Mouse (Mus musculus) heart, embryonic 14.5 days (tissue): Measurements from ENCODE around the gene Lamtor2. TPM values are rescaled to one million over a fixed set of nuclear protein-coding genes. Genes with fewer than 3 reads are reported as not detected.
A peak's percentile ranks its signal among the peaks of the same experiment; 100 is the strongest.

ENCODE experiments used
- ATAC-seq: fragments of 200-750 bp; cut with Nextera tagmentation; 2 replicates; pipeline ENCODE4 v1.8.0; 2017; ENCODE audit warnings: low read depth, moderate TSS enrichment; ENCODE audit not compliant: insufficient number of reproducible peaks, insufficient read depth, low FRiP score
- H3K27ac ChIP-seq, 2 experiments: fragments of 200-500 bp in 1 of 2; fragments of 300-500 bp in 1 of 2; sonication (generic) in 1 of 2; replicated peaks in 1 of 2; 2 replicates each; pipeline ENCODE4 v1.5.1; 2012 to 2014; ENCODE audit warnings: low read depth in 2 of 2, low read length in 2 of 2, control low read depth in 1 of 2, mild to moderate bottlenecking in 1 of 2, mixed read lengths in 1 of 2; ENCODE audit not compliant: control insufficient read depth in 1 of 2, insufficient read depth in 1 of 2
- H3K27me3 ChIP-seq: fragments of 300-500 bp; sonication (generic); 2 replicates; pipeline ENCODE4 v1.6.1; 2014; ENCODE audit warnings: mild to moderate bottlenecking, low read length, control low read depth; ENCODE audit not compliant: control insufficient read depth, insufficient read depth
- H3K36me3 ChIP-seq: fragments of 300-500 bp; sonication (generic); 2 replicates; pipeline ENCODE4 v1.6.1; 2014; ENCODE audit warnings: mild to moderate bottlenecking, control low read depth, low read length, mixed read lengths; ENCODE audit not compliant: control insufficient read depth, insufficient read depth
- H3K4me1 ChIP-seq, 2 experiments: fragments of 200-500 bp in 1 of 2; fragments of 300-500 bp in 1 of 2; sonication (generic) in 1 of 2; 2 replicates each; pipeline ENCODE4 v1.6.1; 2012 to 2014; ENCODE audit warnings: low read length in 2 of 2, control low read depth in 1 of 2, mixed read lengths in 1 of 2; ENCODE audit not compliant: control insufficient read depth in 2 of 2, insufficient read depth in 2 of 2
- H3K4me2 ChIP-seq: fragments of 300-500 bp; sonication (generic); 2 replicates; pipeline ENCODE4 v1.6.1; 2014; ENCODE audit warnings: mild to moderate bottlenecking, low read length
- H3K4me3 ChIP-seq, 2 experiments: fragments of 200-500 bp in 1 of 2; fragments of 300-500 bp in 1 of 2; sonication (generic) in 1 of 2; 2 replicates each; pipeline ENCODE4 v1.5.1; 2012 to 2014; ENCODE audit warnings: low read length in 2 of 2, mild to moderate bottlenecking in 2 of 2, control low read depth in 1 of 2, low read depth in 1 of 2, moderate library complexity in 1 of 2; ENCODE audit not compliant: control insufficient read depth in 1 of 2, insufficient read depth in 1 of 2
- H3K9ac ChIP-seq: fragments of 300-500 bp; sonication (generic); 2 replicates; pipeline ENCODE4 v1.6.1; 2014; ENCODE audit warnings: mild to moderate bottlenecking, low read length
- H3K9me3 ChIP-seq: fragments of 300-500 bp; sonication (generic); 2 replicates; pipeline ENCODE4 v1.6.1; 2016; ENCODE audit warnings: low read length, control low read depth; ENCODE audit not compliant: control insufficient read depth
- WGBS: fragments of 180-500 bp; shearing (Covaris S2); extraction: QIAGEN DNeasy Blood & Tissue Kit; methylation state at CpG from one replicate; pipeline ENCODE4 v1.1.7; 2014; 5-methylcytosine and 5-hydroxymethylcytosine counted together
- polyA plus RNA-seq: library from polyadenylated mRNA; unstranded; fragments of >200 nt; fragmentation: Nextera tagmentation; extraction: Ambion mirVana; gene quantifications from 2 replicates; pipeline ENCODE4 v1.2.1, GENCODE M21; 2014

Lamtor2 gene
- polyA plus RNA-seq, 1 experiment from 2014 or later: 87.5 TPM

GRCm38 (mm10) chr3:88528646-88529045, 24.2 kb downstream of the Lamtor2 start:
- H3K4me2 ChIP-seq: no peak overlapping the region
- no peaks in the 10 kb centered on the region for H3K27me3 ChIP-seq
- H3K9ac ChIP-seq: no peak overlapping the region

DNA sequence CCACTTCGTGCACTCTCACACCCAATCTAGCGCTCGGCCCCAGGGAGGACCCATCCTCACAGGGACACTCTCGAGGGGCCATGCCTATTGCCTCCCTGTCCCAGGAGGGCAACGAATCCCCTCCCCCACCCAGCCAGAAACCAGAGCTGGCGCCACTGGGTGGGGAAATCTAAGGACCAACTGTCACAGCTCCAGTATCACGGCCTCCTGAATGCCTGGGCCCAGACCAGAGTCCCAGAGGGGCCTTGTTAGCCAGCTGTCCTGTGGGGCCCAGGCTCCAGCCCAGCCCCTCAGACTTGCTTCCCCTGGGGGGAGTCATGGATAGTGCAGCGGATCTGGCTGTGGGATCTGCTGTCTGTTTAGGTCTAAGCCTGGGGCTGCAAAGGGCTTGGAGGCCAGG, 25.3 kb downstream of the Lamtor2 start:
- peaks cover 29 to 42% of the 10 kb centered on the region in 2 experiments for H3K4me1 ChIP-seq
- peak overlapping the region; percentile 23 for H3K4me2 ChIP-seq
- H3K9me3 ChIP-seq: no peaks in the 10 kb centered on the region
- H3K27me3 ChIP-seq: no peaks in the 10 kb centered on the region
- peak overlapping the region; percentile 34; the same call in 1 of the 2 replicates for H3K9ac ChIP-seq
- 30% methylated on average over 8 of the region's 8 CpGs for WGBS
- ATAC-seq: no peak
- peaks cover 4% of the 10 kb centered on the region; the same call in 1 of the 2 replicates for H3K36me3 ChIP-seq
- H3K27ac ChIP-seq: peak overlapping the region in 1 of 2 experiments; percentile 6; a peak in 1 of 4 replicates
- no peak overlapping the region for H3K4me3 ChIP-seq

More at GRCm38 (mm10) chr3:88528646-88529045, 24.2 kb downstream of the Lamtor2 start:
- Histone ChIP-seq H3K4me3 (no peak overlapping the region), H3K4me1 (peaks cover 29 to 43% of the 10 kb centered on the region in 2 experiments), H3K36me3 (peaks cover 4% of the 10 kb centered on the region; the same call in 1 of the 2 replicates), H3K9me3 (no peaks in the 10 kb centered on the region), H3K27ac (no peak overlapping the region)
- WGBS: 82% methylated on average over 11 of the region's 11 CpGs
- ATAC-seq: no peak

- peak overlapping the region; percentile 28 for H3K4me2 ChIP-seq
- H3K27ac ChIP-seq: 0 out of 4 replicates have a peak overlapping the region, but pooled peaks of 1 of the 2 experiments have one; percentile 5
- no peak overlapping the region for H3K4me3 ChIP-seq
- H3K9me3 ChIP-seq: no peaks in the 10 kb centered on the region
- H3K27me3 ChIP-seq: no peaks in the 10 kb centered on the region
- H3K36me3 ChIP-seq: peaks cover 4% of the 10 kb centered on the region; the same call in 1 of the 2 replicates
- H3K4me1 ChIP-seq: peaks cover 29 to 42% of the 10 kb centered on the region in 2 experiments
- peak overlapping the region; percentile 44; the same call in 1 of the 2 replicates for H3K9ac ChIP-seq
- ATAC-seq: peak; percentile 69
- WGBS: 34% methylated on average over 17 of the region's 17 CpGs
These were observed 26.4 kb downstream of the Lamtor2 start for GRCm38 (mm10) chr3:88526157-88527131.

DNA sequence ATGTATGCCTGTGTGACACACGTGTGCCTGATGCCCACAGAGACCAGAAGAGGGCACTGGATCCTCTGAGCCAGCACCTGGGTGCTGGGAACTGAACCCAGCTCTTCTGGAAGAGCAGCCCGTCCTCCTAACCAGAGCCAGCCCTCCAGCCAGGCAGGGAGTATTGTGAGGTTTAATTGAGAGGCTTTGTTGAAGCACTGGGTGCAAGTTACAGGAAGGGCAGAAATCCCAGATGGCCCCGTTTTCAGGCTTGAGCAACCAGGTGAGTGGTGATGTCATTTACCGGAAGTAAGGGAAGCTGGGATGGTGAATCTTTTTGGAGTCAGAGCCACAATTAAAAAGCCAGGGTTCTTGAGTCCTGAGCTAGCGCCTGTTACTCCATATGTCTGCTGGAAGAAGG, 27.9 kb downstream of the Lamtor2 start:
- H3K4me1 ChIP-seq: peaks cover 22 to 35% of the 10 kb centered on the region in 2 experiments
- WGBS: 90% methylated on average over 5 of the region's 5 CpGs
- H3K4me2 ChIP-seq: no peak overlapping the region
- no peak overlapping the region for H3K27ac ChIP-seq
- no peak overlapping the region for H3K4me3 ChIP-seq
- no peaks in the 10 kb centered on the region for H3K27me3 ChIP-seq
- H3K9ac ChIP-seq: no peak overlapping the region
- no peak for ATAC-seq
- peaks cover 4% of the 10 kb centered on the region; the same call in 1 of the 2 replicates for H3K36me3 ChIP-seq
- H3K9me3 ChIP-seq: no peaks in the 10 kb centered on the region

- ATAC-seq: no peak
- H3K27me3 ChIP-seq: no peaks in the 10 kb centered on the region
- H3K4me3 ChIP-seq: no peak overlapping the region
- no peak overlapping the region for H3K4me2 ChIP-seq
- H3K4me1 ChIP-seq: peaks cover 10 to 20% of the 10 kb centered on the region in 2 experiments
- peaks cover 4% of the 10 kb centered on the region; the same call in 1 of the 2 replicates for H3K36me3 ChIP-seq
- H3K9me3 ChIP-seq: no peaks in the 10 kb centered on the region
- no peak overlapping the region for H3K9ac ChIP-seq
- 83% methylated on average over 8 of the region's 8 CpGs for WGBS
- no peak overlapping the region for H3K27ac ChIP-seq
These were observed 29.8 kb downstream of the Lamtor2 start for GRCm38 (mm10) chr3:88523027-88523426.

GRCm38 (mm10) chr3:88521803-88522331, 31.0 kb downstream of the Lamtor2 start:
- H3K9ac ChIP-seq: no peak overlapping the region
- no peak overlapping the region for H3K27ac ChIP-seq
- 0 out of 2 replicates have a peak, but pooled peaks have one; percentile 5 for ATAC-seq
- no peak overlapping the region for H3K4me2 ChIP-seq
- H3K9me3 ChIP-seq: no peaks in the 10 kb centered on the region
- H3K36me3 ChIP-seq: peaks cover 4% of the 10 kb centered on the region; the same call in 1 of the 2 replicates
- peaks cover 2 to 10% of the 10 kb centered on the region in 2 experiments; a peak in 3 of 4 replicates for H3K4me1 ChIP-seq
- H3K4me3 ChIP-seq: no peak overlapping the region
- 26% methylated on average over 9 of the region's 9 CpGs for WGBS
- H3K27me3 ChIP-seq: no peaks in the 10 kb centered on the region

GRCm38 (mm10) chr3:88521156-88521555, 31.7 kb downstream of the Lamtor2 start:
- H3K4me3 ChIP-seq: no peak overlapping the region
- WGBS: 90% methylated on average over 6 of the region's 6 CpGs
- ATAC-seq: no peak
- H3K27me3 ChIP-seq: no peaks in the 10 kb centered on the region
- H3K9ac ChIP-seq: no peak overlapping the region
- H3K27ac ChIP-seq: no peak overlapping the region
- peaks cover 4% of the 10 kb centered on the region; the same call in 1 of the 2 replicates for H3K36me3 ChIP-seq
- peaks cover 2 to 6% of the 10 kb centered on the region in 2 experiments; a peak in 3 of 4 replicates for H3K4me1 ChIP-seq
- no peak overlapping the region for H3K4me2 ChIP-seq
- no peaks in the 10 kb centered on the region for H3K9me3 ChIP-seq
